Mouse (Mus musculus) embryo, embryonic 10 days (tissue): ENCODE data around the gene Zfp800.

Experiments
- DNase-seq: peaks from one replicate; pipeline ENCODE4 v3.0.0-alpha.2; 2015; ENCODE audit warnings: low spot score

The Zfp800 gene

DNA sequence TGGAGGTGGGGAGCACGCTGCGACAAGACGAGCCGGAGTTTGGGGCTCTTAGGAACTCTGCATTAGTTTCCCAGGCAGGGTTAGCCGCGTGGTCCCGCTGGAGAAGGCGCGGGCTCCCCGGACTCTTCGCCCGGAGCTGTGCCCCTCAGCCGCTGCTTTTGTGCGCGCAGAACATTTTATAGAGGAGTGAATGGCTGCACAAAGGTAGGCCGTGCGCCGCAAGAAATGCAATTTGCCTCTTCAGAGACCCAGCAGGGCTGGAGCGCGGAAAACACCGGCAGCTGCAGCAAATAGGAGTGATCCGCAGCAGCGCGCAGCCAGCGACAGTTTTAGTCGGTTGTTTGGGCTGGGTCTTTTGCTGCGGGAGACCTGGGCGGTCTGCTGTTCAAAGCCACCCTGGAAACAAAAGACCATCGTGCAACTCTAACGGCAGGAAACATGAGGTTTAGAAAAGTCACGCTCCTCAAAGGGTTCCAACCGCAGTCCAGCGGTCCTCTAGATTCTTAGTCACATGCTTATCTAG, at the start of gene Zfp800:
Gene Zfp800 (minus strand): TSS at position 325 of the 523 bp plus-strand sequence.
- DNase-seq: peak; percentile 65

DNA sequence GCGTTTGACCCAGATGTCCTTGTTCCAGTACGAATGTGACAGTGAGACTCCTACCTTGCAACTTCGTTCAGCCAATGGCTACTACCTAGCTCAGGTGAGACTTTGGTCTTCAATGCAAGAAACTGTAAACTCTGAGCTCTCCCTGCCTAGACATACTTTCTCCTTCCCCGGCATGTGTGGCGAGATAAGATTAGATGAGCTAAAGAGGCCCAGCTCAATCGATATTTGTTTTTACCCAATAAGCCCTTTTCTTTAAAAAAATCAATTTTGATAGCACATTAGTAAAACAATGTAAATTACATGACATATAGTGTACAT, 33.7 kb upstream of the Zfp800 start:
- DNase-seq: no peak

DNA sequence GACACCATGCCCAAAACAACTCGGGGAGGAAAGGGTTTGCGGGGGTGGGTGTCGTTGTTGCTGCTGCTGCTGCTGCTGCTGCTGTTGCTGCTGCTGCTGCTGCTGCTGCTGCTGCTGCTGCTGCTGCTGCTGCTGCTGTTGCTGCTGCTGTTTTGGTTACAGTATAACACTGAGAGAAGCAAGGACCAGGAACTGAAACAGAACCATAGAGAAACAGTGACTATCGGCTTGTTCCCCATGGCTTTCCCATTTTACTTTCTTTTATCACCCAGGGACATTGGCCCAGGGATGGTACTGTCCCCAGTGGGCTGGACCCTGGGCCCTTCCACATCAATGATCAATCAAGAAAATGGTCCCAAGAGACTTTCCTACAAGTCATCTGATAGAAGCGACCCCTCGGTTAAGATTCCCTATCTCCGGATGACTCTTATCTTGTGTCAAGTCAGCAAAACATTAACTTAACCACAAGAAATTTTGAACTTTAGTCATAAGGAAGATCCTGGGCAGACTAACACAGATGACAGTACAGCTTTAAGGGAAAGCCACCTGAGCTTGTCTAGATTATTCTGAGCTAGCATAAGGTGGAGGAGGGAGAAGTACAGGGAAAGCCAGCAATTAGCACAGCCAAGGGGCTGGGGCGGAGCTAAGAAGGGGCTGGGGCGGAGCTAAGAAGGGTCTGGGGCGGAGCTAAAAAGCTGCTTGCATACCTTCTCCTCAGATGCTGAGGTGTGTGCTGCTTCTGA, 33.2 kb upstream of the Zfp800 start:
- DNase-seq: no peak

DNA sequence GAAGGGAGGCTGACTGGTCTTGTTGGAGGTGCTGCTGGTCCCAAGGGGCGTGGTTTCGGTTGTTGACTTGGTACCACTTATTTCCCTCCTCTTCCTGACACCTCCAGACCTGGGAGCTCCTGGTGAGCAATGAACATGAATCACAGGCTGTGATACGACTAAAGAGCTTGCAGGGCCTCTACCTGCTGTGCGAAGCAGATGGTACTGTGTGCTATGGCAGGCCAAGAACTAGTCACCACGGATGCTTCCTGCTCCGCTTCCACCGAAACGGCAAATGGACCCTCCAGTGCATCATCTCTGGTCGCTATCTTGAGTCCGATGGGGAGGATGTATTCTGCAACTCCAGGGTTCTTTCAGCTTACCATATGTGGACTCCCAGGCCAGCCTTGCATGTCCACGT, 32.1 kb upstream of the Zfp800 start:
- no peak for DNase-seq

DNA sequence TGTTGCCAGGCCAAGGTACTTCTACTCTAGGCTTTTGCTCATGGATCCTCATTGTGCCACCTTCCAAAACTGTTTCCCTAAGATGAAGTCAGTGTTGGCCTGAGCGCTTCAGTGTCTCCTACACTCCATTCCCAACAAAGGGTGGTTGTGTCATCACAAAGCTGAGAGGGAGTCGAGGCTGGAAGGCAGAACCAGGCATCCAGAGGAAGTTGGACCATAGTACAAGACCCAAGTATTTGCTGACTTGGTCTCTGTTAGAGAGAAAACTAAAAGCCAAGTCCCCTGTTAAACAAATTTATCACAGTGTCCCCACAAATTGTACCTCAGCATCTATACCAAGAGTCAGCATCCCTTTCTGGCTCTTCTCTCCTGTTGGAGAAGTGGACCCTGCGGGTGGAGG, 30.5 kb upstream of the Zfp800 start, which contains the start of gene Gcc1:
Gene Gcc1 (minus strand): TSS at position 101 of the 400 bp plus-strand sequence.
- no peak for DNase-seq

DNA sequence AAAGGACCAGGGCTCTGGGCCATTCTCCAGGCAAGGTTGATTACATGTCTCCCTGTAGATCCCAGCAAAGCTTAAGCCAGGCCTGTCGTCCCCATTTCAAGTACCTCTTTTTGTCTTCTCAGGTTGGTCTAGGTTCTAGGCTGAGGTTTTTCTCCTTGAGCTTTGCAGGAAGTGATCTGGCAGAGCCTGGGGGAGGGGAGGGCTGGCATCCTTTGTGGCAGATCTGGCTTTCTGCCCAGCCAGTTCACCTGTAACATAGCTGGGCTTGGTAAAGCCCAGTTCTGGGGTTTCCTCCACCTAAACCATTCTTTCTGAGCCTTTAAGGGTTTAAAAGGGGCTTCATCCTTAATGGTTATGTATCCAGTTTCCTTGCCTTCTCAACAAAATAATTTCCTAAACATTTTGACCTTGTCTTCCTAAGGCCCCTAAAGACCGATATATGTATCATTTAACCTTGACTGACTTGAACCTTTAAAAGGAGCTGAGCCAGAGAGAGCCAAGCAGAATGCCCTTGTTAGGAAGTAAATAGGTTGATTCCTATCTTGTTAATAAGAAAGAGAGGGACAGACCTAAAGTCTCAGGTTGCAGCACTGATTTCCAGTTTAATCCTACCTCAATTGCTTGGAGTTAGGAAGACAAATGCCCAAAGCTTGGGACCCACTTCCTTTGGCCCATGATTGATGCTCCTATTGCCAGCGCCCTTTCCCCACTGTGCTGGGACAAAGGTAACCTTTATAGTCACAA, 29.5 kb upstream of the Zfp800 start, which contains the start of gene Fscn3:
Gene Fscn3 (plus strand): TSS at position 694 of the 744 bp plus-strand sequence.
- no peak for DNase-seq

DNA sequence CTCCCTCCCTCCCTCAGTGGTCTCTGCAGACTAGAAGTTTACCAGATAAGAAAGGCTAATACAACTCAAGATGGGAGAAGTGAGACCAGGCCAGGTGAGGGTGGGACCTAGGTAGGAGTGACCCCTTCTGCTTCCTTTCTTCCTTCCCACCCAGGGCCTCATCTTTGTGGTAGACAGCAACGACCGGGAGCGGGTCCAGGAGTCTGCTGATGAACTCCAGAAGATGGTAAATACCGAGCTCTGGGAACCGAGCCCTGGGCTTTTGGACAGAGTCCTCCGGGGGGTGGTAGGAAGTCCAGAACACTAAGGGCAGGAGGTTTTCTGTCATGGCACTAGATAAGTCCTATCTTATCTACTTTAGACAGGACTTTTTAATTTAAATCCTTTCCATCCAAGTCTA, 27.2 kb upstream of the Zfp800 start:
- no peak for DNase-seq

DNA sequence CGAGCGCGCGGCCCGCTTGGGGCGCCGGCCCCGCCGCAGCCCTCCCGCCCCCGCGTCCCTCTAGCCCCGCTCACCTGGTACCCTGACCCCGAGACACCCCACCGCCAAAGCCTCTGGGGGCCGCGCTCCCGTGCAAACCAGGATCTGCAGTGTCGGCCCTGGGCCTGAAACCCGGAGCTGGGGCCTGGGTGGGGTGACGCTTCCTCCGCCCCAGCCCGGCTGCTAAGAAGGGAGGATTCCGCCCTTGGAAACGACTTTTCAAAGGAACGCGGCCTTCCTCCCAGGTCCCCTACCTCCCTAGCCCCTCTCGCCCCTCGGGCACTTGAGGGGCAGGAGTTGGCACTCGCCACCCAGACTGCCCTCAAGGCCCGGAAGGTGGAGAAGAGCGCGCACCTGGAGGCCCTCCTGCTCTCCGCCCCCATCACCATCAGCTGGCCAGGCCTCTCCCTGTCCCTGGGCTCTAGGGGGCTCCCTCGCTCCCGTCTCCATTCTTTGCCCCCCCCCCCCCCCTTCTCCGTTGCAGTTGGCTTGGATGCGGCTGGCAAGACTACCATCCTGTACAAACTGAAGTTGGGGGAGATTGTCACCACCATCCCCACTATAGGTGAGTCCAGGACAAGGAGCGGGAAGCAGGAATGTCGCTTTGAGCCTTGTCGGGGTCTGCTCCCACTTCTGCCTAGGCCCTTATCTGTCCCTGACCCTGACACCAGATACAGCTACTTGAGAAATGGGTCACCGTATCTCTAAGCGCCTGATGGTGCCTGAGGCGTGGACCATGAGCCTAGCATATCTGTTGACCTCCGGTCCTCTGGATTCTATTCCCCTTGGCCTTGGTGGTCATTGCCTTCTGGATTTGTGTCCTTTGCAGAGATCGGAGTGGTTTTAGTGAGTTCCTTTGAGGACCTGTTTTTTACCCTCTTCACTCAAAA, 26.2 kb upstream of the Zfp800 start:
- peak; percentile 57 for DNase-seq

DNA sequence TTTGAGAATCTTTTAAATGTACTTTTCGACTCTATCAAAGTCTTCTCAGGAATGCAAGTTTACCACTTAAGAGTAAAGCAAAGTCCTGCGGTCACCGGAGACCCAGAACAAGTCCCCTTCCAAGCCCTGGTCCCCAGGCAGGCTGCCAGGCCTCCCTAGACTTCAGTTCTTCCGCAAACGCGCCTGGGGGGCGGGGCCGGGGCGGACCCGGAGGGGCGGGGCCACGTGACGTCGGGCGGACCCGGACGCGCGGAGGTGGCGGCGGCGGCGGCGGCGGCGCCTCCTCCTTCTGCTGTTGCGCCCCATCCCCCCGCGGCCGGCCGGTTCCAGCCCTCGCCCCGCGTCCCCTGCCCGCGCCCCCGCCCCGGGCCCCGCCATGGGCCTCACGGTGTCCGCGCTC, 25.5 kb upstream of the Zfp800 start, which contains the start of gene Arf5:
Gene Arf5 (plus strand): TSS at position 248 of the 400 bp plus-strand sequence.
- peak; percentile 78 for DNase-seq

DNA sequence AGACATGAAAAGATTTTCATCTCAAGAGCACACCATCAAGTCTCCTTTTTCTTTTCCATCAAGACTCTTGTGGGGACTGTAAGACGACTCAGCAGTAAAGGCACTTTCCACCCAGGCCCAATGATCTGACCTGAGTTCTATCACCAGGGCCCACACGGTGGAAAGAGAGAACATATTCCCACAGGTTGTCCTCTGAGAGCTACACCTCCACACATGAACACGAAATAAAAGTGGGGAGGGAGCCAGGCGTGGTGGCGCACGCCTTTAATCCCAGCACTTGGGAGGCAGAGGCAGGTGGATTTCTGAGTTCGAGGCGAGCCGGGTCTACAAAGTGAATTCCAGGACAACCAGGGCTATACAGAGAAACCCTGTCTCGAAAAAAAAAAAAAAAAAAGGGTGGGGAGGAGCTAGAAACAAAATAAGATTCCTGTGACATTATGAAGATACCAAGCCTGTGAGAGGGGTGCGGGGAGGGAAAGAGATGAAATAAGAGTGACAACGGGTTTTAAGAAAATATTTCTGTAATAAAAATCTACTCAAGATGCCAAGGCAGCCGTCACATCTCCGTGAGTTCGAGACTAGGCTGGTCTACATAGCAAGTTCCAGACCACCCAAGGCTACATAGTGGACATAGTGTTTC, 25.0 kb upstream of the Zfp800 start:
- DNase-seq: no peak

DNA sequence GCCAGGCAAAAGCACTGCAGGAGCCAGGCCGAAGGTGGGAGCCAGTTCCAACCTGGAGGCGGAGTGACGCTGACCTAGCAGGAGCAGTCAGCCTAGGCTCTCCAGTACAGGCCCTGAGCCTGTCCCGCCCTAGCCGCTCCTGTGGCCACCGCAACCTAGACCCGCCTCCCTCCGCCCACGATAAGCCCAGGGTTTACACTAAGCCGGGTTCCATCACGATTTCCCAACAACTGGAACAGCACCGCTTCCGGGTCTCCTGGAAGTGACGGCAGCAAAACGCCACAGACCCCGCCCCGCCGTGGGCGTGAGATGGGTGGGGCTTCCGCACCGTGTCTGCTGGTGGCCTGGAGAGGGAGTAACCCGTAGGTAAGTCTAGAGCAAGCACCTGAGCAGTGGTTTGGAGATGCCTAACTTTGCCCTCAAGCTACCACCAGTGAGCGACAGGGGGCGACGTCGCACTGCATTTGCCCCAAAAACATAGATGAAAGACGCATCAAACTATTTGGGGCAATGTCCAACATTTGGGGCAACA, 23.7 kb upstream of the Zfp800 start:
- DNase-seq: peak; percentile 94

DNA sequence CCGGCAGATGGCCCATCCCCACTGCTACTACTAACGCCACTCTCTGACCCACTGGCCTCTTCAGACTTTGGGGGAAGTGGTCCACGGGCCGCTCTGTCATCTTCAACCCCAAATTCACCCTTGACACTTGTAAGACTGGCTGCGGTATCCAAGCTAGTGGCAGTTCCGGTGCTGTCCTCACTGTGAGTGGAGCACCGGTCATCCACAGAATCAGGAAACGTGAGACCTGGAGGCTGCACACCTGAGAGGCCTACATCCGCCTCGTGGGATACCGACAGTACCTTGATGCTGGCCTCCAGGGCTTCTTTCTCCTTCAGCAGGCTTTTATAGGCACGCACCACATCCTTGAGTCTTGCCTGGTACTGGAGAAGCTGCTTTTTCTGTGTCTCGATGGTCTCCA, 23.1 kb upstream of the Zfp800 start:
- DNase-seq: no peak

DNA sequence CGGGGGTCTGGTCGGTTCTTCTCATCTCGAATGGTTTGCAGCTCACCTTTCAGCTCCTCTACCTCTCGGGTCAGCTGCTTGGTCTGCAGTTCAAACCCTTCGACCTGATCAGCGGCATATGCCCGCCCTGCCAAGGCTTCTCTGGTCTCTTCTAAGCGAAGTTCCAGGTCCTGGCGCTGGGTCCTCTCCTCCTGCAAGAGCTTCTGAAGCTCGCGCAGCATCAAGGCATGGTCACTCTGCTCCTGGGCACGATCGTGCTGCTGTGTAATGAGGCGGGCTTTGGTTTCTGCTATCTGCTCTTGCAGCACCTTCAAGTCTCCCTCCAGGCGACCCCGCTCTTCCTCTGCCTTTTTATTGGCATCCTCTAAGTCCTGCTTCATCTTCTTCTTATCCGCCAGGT, 22.6 kb upstream of the Zfp800 start:
- no peak for DNase-seq

DNA sequence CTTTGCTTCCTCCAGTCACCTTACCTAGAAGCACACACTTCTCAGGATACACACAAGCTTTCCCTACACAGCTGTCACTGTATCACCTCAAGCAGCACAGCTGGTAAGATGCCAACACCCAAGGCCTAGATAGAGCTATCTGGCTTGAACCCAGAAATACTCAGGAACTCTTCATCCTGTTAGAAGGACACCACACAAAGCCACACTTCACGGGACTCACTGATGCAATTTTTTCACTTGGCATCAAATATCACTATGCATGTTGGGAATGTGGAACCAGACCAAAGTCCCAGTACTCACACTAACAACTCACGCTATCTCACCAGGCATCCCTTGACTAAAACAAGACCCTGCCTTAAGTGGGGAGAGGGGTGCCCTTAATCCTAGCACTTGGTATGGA, 21.9 kb upstream of the Zfp800 start:
- DNase-seq: no peak

DNA sequence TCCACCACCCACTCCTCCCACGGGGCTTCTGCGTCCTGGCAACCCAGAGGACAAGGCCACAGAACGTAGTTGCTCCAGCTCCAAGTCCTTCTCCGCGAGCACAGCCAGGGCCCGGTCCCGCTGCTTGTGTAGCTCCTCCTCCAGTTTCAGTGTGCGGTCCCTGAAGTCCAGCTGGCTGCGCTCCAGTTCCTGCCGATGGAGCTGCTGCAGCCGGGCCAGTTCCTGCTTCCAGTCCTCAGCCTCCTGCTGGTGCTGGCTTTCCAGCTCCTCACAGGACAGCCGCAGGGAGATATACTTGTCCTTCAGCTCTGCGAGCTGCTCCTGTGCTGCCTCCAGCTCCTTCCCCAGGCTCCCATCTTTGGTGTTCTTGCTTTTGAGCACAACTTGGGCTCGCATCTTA, 20.6 kb upstream of the Zfp800 start:
- DNase-seq: no peak

DNA sequence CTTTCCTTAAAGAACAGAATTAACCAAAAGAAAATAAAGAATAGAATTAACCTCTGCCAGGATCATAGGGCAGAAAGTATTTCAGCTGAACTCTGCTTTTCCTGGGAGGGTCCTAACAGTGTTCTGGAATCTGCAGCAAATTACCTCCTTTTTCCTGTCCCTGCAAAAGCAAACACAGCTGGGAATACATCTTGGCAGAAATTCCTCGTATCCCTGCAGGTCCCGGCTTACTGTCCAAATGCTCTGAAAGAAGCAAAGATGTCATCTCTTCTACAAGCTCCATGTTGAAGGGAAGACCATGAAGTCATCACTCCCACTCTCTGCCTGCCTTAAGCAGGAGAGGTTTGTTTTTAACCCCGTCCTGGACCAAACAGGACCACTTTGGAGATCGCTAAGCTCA, 19.2 kb upstream of the Zfp800 start:
- DNase-seq: no peak

DNA sequence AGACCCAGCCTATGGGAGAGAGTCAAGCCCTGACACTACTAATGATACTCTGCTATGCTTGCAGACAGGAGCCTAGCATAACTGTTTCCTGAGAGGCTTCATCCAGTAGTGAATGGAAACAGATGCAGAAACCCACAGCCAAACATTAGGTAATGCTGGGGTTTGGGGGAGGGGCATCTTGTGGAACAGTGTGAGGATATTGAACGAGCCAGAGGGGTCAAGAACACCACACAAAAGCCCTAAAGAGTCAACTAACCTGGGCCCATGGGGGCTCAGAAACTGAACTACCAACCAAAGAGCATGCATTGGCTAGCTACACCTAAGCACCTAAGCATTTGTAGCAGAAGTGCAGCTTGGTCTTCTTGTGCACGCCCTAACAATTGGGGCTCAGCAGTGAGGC, 13.4 kb upstream of the Zfp800 start:
- DNase-seq: no peak

DNA sequence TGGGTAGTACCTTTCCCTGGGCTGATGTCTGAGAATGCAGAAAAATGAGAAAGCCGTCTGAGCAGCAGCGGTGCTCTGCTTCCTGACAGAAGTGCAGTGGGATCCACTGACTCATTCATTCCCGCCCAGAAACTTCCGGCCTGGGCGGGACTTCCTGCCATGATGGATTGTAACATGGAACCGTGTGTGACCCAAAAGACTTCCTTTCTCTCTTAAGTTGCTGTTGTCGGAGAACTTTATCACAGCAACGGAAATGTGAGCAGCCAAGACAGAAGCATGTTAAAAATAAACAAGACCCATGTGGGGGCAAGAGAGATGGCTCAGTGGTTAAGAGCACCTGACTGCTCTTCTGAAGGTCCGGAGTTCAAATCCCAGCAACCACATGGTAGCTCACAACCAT, 12.2 kb upstream of the Zfp800 start:
- no peak for DNase-seq

DNA sequence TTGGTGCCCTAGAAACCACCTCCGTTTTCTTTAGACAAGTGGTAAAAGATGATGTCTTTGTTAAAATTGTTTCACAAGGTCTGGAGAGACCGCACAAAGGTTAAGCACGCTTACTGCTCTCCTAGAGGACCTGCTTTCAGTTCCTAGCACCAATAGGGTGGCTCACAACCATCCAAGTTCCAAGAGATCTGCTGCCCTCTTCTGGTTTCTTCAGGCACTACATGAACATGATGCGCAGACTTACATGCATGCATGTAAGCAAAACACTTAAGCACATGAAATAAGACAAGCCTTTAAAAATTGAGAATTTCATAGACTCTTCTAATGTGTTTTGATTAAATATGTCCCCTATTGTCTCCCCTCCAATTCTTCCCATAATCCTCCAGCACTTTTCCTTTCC, 2.0 kb upstream of the Zfp800 start:
- no peak for DNase-seq

DNA sequence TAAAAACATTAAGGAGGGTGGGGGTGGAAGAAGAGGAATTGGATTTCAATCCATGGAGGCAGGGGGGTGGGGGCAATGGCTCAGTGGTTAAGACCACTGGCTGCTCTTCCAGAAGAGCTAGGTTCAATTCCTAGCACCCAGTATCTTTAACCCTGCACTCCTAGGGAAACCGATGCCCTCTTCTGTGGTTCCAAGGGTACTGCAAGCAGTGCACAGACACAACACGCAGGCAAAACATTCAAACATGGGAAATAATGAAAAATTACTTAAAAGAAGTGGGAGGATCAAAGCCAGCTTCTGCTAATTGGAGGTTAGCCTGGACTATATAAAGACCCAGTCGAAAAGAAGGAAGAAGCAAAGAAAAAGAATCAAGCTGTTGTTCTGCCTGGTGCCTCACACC, 921 bp upstream of the Zfp800 start:
- no peak for DNase-seq

DNA sequence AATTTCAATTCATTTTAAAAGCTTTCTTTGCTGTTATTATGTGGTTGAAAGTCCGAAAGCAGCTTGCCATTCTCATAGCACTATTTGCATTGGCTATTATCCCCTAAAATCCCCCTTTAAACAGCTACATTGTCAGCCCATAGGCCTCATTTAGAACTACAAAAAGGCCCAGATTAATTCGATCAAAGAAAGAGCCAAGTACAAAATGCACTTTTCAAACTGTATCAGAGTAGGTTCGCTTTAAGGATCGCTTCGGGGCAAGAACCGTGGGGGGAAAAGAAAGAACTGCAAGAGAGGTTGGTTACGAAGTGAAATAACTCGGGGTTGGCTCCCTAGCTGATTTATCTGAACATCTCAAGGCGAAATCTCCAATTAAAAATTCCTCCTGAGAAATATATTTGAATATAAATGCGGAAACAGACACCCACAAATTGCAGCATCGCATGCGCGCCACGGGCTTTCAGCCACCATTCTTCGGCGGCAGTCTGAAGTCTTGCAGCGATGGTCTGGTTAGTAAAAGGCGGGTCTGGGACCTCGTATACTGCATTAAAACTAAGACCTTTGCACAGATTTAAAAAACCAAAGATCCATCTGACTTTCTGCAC, 850 bp downstream of the Zfp800 start:
- DNase-seq: peak; percentile 77
